Mouse (Mus musculus): ENCODE data around the gene Mrpl11. TPM values are rescaled to one million over a fixed set of nuclear protein-coding genes. Genes with fewer than 3 reads are reported as not detected.
"Not testable (repeated sequence)": the region's sequence is repeated elsewhere in the genome, so short reads cannot be mapped to it uniquely, and the experiment has no call there.

Gene Mrpl11
- polyA plus RNA-seq, 1 experiment, result 27.3 TPM

DNA sequence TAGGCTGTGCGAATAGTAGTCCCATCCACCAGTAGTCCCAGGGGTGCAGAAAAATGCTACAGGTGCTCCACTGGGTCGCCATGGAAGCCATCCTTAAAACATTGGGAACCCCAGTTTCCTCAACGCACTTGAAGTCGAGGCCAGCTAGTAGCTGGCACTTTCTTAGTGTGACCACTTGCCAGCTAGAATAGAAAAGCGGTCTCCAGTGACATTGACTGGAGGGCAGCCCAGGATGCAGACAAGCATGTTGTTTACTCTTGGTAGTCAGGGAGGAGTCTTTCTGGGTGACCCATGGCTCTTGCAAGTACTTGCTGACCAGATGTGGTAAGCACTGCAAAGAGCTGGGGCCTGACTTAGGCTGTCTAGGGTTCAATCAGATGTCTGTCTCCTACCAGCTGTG, 33.2 kb upstream of the Mrpl11 start:
- peaks cover 12% of the 10 kb centered on the region for H3K4me1 ChIP-seq (replicated peaks; ENCODE audit: control insufficient read depth, insufficient read depth, low read length)
- no peak for DNase-seq
- WGBS, result 85% methylated on average over 5 of the region's 5 CpGs
- TF ChIP-seq POLR2A (IDR thresholded peaks at IDR 0.05; ENCODE audit: control insufficient read depth, extremely low read depth, insufficient read depth, low read length, poor library complexity) (no peak), CTCF (IDR thresholded peaks at IDR 0.05; ENCODE audit: borderline replicate concordance, control insufficient read depth, extremely low read depth, insufficient read depth, low read length, poor library complexity) (no peak)
- no peak overlapping the region for H3K27ac ChIP-seq (ENCODE audit: control insufficient read depth, insufficient read depth, low read length)
- no peaks in the 10 kb centered on the region for H3K27me3 ChIP-seq (ENCODE audit: control insufficient read depth, insufficient read depth, low read length)
- no peak overlapping the region for H3K4me3 ChIP-seq (ENCODE audit: control insufficient read depth, insufficient read depth, low read length)
- peaks cover 6% of the 10 kb centered on the region; the same call in 1 of the 2 replicates for H3K36me3 ChIP-seq (ENCODE audit: control insufficient read depth, insufficient read depth, low read length)

DNA sequence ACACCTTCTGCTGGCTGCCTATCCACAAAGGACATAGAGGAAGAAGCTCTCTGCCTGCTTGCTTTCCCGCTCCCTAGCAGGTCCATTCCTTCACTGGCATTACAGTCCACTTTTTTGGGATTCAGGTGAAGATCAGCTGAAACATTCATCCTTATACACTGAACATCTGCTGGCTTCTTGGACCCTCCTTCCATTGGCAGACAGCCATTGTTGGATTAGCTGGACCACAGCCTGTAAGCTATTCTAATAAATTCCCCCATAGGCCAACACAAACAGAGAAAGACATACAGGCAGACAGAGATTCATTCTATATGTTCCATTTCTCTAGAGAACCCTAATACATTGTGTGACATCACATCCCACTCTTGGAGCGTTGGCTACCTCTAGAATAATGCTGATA, 25.1 kb upstream of the Mrpl11 start:
- DNase-seq, result no peak
- Histone ChIP-seq H3K36me3 (ENCODE audit: control insufficient read depth, insufficient read depth, low read length) (no peaks in the 10 kb centered on the region), H3K27me3 (ENCODE audit: control insufficient read depth, insufficient read depth, low read length) (no peaks in the 10 kb centered on the region; the same call in 1 of the 2 replicates), H3K27ac (ENCODE audit: control insufficient read depth, insufficient read depth, low read length) (no peak overlapping the region), H3K4me1 (replicated peaks; ENCODE audit: control insufficient read depth, insufficient read depth, low read length) (no peaks in the 10 kb centered on the region), H3K4me3 (ENCODE audit: control insufficient read depth, insufficient read depth, low read length) (no peak overlapping the region)
- 87% methylated on average over 2 of the region's 2 CpGs for WGBS
- TF ChIP-seq CTCF (IDR thresholded peaks at IDR 0.05; ENCODE audit: borderline replicate concordance, control insufficient read depth, extremely low read depth, insufficient read depth, low read length, poor library complexity) (no peak), POLR2A (IDR thresholded peaks at IDR 0.05; ENCODE audit: control insufficient read depth, extremely low read depth, insufficient read depth, low read length, poor library complexity) (no peak)

DNA sequence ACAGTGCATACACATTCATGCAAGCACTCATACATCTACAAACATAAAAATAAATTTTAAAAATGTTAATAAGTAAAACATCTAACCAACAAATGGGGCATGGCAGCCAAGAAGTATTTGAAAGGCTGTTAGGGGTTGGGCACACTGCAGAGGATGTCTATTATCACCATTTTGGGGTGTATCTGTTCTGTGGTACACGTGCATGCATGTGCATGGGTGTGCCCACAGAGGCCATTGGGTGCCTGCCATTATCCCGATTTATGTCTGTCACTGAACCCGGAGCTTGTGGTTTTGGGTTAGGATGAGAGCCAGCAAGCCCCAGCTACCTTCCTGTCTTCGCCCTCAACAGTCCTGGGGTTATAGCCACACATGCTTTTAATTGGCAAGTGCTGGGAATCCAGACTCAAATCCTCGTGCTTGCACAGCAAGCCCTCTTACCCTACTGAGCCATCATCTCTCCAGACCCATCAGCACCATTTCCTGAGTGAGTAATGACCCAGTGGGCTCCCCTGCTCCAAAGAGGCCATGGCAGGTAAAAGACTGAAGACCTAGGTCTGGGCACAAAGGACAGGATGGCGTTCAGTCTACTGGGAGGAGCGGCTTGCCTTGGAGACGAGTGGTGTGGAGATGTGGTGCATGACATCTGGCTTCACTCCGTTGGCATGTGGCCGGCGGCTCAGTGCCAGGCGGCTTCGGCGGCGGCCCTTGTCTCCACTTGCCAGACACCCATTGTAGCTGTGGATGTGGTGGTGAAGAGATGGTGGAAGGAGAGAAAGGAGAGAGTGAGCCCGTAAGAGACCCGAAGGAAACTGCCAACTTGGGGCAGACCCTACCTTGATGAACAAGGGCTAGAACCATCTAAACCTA, 24.3 kb upstream of the Mrpl11 start:
- Histone ChIP-seq H3K27ac (ENCODE audit: control insufficient read depth, insufficient read depth, low read length) (no peak overlapping the region), H3K27me3 (ENCODE audit: control insufficient read depth, insufficient read depth, low read length) (no peaks in the 10 kb centered on the region; the same call in 1 of the 2 replicates), H3K4me3 (ENCODE audit: control insufficient read depth, insufficient read depth, low read length) (no peak overlapping the region), H3K36me3 (ENCODE audit: control insufficient read depth, insufficient read depth, low read length) (no peaks in the 10 kb centered on the region), H3K4me1 (replicated peaks; ENCODE audit: control insufficient read depth, insufficient read depth, low read length) (peaks cover 6% of the 10 kb centered on the region; the same call in 1 of the 2 replicates)
- 73% methylated on average over 17 of the region's 17 CpGs for WGBS
- no peak for DNase-seq
- TF ChIP-seq POLR2A (IDR thresholded peaks at IDR 0.05; ENCODE audit: control insufficient read depth, extremely low read depth, insufficient read depth, low read length, poor library complexity) (no peak), CTCF (IDR thresholded peaks at IDR 0.05; ENCODE audit: borderline replicate concordance, control insufficient read depth, extremely low read depth, insufficient read depth, low read length, poor library complexity) (no peak)

GRCm38 (mm10) chr19:4942551-4943252, 19.2 kb upstream of the Mrpl11 start, which contains the start of gene Peli3:
TSS of gene Peli3 (minus strand) at chr19:4943127.
- H3K4me3 ChIP-seq (ENCODE audit: control insufficient read depth, insufficient read depth, low read length), result peak within 1 kb of the TSS; percentile 49
- DNase-seq, result peak; percentile 77
- no peaks in the 10 kb centered on the region; the same call in 1 of the 2 replicates for H3K27me3 ChIP-seq (ENCODE audit: control insufficient read depth, insufficient read depth, low read length)
- H3K4me1 ChIP-seq (replicated peaks; ENCODE audit: control insufficient read depth, insufficient read depth, low read length), result peaks cover 13% of the 10 kb centered on the region
- H3K36me3 ChIP-seq (ENCODE audit: control insufficient read depth, insufficient read depth, low read length), result no peaks in the 10 kb centered on the region
- TF ChIP-seq CTCF (IDR thresholded peaks at IDR 0.05; ENCODE audit: borderline replicate concordance, control insufficient read depth, extremely low read depth, insufficient read depth, low read length, poor library complexity), result no peak
- TF ChIP-seq POLR2A (IDR thresholded peaks at IDR 0.05; ENCODE audit: control insufficient read depth, extremely low read depth, insufficient read depth, low read length, poor library complexity), result no peak
- WGBS, result 1% methylated on average over 46 of the region's 55 CpGs
- no peak within 1 kb of the TSS for H3K27ac ChIP-seq (ENCODE audit: control insufficient read depth, insufficient read depth, low read length)

DNA sequence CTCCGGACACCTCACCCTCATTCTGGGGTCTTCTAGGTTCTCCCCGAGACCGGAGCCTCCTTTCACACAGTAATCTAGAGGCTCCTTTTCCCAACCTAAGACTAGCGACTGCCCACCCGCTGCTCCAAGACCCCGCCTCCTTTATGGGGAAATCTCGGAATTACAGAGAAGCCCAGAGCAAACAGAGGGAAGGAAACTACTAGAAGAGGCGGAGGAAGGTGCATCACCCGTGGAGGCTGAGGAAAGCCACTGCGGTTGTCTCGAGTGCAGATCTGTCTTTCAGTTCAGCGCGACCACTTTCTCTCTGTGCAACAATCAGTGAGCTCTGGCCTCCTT, 18.7 kb upstream of the Mrpl11 start:
- peak; percentile 17 for DNase-seq
- no peaks in the 10 kb centered on the region for H3K36me3 ChIP-seq (ENCODE audit: control insufficient read depth, insufficient read depth, low read length)
- H3K27ac ChIP-seq (ENCODE audit: control insufficient read depth, insufficient read depth, low read length), result no peak overlapping the region
- 10% methylated on average over 13 of the region's 13 CpGs for WGBS
- TF ChIP-seq CTCF (IDR thresholded peaks at IDR 0.05; ENCODE audit: borderline replicate concordance, control insufficient read depth, extremely low read depth, insufficient read depth, low read length, poor library complexity) (no peak), POLR2A (IDR thresholded peaks at IDR 0.05; ENCODE audit: control insufficient read depth, extremely low read depth, insufficient read depth, low read length, poor library complexity) (no peak)
- H3K4me1 ChIP-seq (replicated peaks; ENCODE audit: control insufficient read depth, insufficient read depth, low read length), result peaks cover 15% of the 10 kb centered on the region
- H3K4me3 ChIP-seq (ENCODE audit: control insufficient read depth, insufficient read depth, low read length), result no peak overlapping the region
- H3K27me3 ChIP-seq (ENCODE audit: control insufficient read depth, insufficient read depth, low read length), result no peaks in the 10 kb centered on the region; the same call in 1 of the 2 replicates

GRCm38 (mm10) chr19:4945540-4945939, 16.4 kb upstream of the Mrpl11 start:
- no peak for DNase-seq
- no peak overlapping the region for H3K4me3 ChIP-seq (ENCODE audit: control insufficient read depth, insufficient read depth, low read length)
- H3K27me3 ChIP-seq (ENCODE audit: control insufficient read depth, insufficient read depth, low read length), result no peaks in the 10 kb centered on the region; the same call in 1 of the 2 replicates
- no peak overlapping the region for H3K27ac ChIP-seq (ENCODE audit: control insufficient read depth, insufficient read depth, low read length)
- WGBS, result 53% methylated on average over 6 of the region's 6 CpGs
- TF ChIP-seq POLR2A (IDR thresholded peaks at IDR 0.05; ENCODE audit: control insufficient read depth, extremely low read depth, insufficient read depth, low read length, poor library complexity), result no peak
- no peak for TF ChIP-seq CTCF (IDR thresholded peaks at IDR 0.05; ENCODE audit: borderline replicate concordance, control insufficient read depth, extremely low read depth, insufficient read depth, low read length, poor library complexity)
- H3K36me3 ChIP-seq (ENCODE audit: control insufficient read depth, insufficient read depth, low read length), result no peaks in the 10 kb centered on the region
- H3K4me1 ChIP-seq (replicated peaks; ENCODE audit: control insufficient read depth, insufficient read depth, low read length), result peaks cover 15% of the 10 kb centered on the region

DNA sequence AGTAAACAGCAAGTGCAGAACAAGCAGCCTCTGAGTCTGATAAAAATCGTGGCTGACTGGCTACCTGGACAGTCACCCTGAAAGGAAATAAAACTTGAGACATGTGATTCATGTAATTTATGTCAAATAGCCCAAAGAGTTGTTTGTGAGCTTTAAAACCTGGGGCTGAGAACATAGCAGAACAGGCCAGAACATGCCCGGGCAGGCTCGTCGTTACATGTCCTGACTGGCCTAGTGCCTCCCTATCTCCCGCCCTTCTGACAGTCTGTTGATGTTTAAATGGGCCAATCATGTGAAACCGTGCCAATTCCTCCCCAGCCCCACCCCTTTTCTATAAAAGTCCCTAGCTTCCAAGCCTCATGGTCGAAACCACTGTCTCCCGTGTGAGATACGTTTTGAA, 13.3 kb upstream of the Mrpl11 start:
- not testable (repeated sequence) for DNase-seq; H3K4me1 ChIP-seq (replicated peaks; ENCODE audit: control insufficient read depth, insufficient read depth, low read length); H3K4me3 ChIP-seq (ENCODE audit: control insufficient read depth, insufficient read depth, low read length); H3K27me3 ChIP-seq (ENCODE audit: control insufficient read depth, insufficient read depth, low read length); H3K36me3 ChIP-seq (ENCODE audit: control insufficient read depth, insufficient read depth, low read length); H3K27ac ChIP-seq (ENCODE audit: control insufficient read depth, insufficient read depth, low read length)
- 87% methylated on average over 9 of the region's 9 CpGs for WGBS

Data from thymus, adult 2 months (tissue).